Mouse (Mus musculus) erythroblast, embryonic 14.5 days (primary cell): ENCODE data around the gene Gpalpp1. TPM values are rescaled to one million over a fixed set of nuclear protein-coding genes. Genes with fewer than 3 reads are reported as not detected.

Experiments used
- H3K27me3 ChIP-seq: 2 replicates; pipeline ENCODE4 v1.6.1; 2012; ENCODE audit warnings: inconsistent platforms; ENCODE audit not compliant: control insufficient read depth
- H3K36me3 ChIP-seq: 2 replicates; pipeline ENCODE4 v1.6.1; 2012; ENCODE audit warnings: mild to moderate bottlenecking, inconsistent platforms; ENCODE audit not compliant: control insufficient read depth
- H3K4me1 ChIP-seq: 2 replicates; pipeline ENCODE4 v1.6.1; 2012; ENCODE audit warnings: inconsistent platforms; ENCODE audit not compliant: control insufficient read depth
- H3K4me3 ChIP-seq: replicated peaks from 2 replicates; pipeline ENCODE3; 2012; ENCODE audit warnings: moderate library complexity, mild to moderate bottlenecking, inconsistent platforms
- H3K9me3 ChIP-seq: 2 replicates; pipeline ENCODE4 v1.6.1; 2012; ENCODE audit warnings: low read length, inconsistent platforms, mixed read lengths; ENCODE audit not compliant: control insufficient read depth
- GATA1 ChIP-seq: IDR thresholded peaks from 2 replicates; pipeline ENCODE4 v1.6.1; 2012; ENCODE audit warnings: low read length, inconsistent platforms, mixed read lengths
- TAL1 ChIP-seq: IDR thresholded peaks from 3 replicates; pipeline ENCODE4 v1.6.1; 2012; ENCODE audit warnings: low read length, inconsistent platforms, mixed read lengths
- polyA plus RNA-seq: library from polyadenylated mRNA; stranded (reverse); fragments of >175 nt; gene quantifications from 2 replicates; pipeline ENCODE4 v1.2.3, GENCODE M21; 2012

Gpalpp1 gene
- polyA plus RNA-seq, 1 experiment = 0.14 TPM

DNA sequence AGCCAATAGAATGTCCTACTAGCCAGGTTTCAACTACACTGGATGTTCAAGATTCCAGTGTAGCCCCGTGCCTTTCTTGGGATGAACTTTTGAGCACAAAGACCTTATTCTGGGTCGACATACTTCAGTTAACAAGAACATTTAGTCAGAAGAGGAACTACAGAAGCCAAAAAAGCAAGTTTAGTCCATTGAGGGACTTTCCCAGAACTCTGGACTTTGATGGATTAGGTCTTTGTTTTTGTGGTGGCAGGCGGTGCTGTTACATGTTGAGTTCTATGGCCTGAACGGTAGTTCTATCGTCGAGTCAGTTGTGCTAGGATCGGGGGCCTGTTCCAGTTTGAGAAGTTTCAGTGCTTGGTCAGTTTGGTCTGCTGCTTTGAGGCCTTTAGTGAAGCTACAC, 58.6 kb downstream of the Gpalpp1 start:
- H3K27me3 ChIP-seq = no peaks in the 10 kb centered on the region
- no peaks in the 10 kb centered on the region for H3K4me1 ChIP-seq
- TF ChIP-seq GATA1 = no peak
- TF ChIP-seq TAL1 = no peak
- no peaks in the 10 kb centered on the region for H3K9me3 ChIP-seq
- no peak overlapping the region for H3K4me3 ChIP-seq
- H3K36me3 ChIP-seq = no peaks in the 10 kb centered on the region

DNA sequence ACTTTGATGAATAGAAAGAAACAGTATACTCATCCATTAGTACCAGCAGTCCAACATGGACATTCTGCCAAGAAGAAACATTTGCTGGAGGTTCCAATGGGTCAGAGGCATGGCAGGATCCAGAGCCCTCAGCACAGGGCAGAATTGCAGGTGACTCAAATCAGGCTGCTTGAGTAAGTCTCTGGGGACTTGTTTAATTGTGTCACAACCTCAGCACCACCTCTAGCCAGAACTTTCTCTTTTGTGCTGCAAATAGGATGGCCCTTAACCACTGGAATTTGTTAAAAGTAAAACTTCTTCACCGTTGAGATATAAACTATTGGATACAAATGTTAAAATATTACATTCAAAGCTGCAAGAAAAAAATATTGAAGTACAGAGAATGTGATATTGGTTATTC, 64.8 kb downstream of the Gpalpp1 start:
- H3K27me3 ChIP-seq = no peaks in the 10 kb centered on the region

DNA sequence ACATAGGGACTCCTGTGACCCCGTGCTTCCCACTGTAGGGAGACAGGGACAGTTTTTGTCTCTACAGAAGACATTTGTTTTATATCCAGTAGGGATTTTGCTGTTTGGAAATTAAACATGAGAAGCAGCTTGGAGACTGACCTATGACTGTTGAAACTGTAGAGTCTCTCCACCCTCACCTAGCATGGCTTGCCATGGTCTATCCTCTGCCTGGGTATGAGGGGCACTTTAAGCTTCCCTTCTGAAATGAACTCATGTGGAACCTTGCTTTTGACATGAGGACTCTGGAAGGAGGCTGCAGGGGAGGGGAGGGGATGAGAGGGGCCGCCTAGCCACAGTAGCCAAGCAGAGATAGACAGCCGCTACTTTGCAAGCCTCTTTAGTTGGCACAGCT, 66.4 kb downstream of the Gpalpp1 start:
- H3K36me3 ChIP-seq = no peaks in the 10 kb centered on the region

More for the DNA sequence above, 64.8 kb downstream of the Gpalpp1 start:
- TF ChIP-seq TAL1 (no peak), GATA1 (no peak)
- H3K9me3 ChIP-seq = no peaks in the 10 kb centered on the region
- H3K4me3 ChIP-seq = no peak overlapping the region
- no peaks in the 10 kb centered on the region for H3K36me3 ChIP-seq
- no peaks in the 10 kb centered on the region for H3K4me1 ChIP-seq

DNA sequence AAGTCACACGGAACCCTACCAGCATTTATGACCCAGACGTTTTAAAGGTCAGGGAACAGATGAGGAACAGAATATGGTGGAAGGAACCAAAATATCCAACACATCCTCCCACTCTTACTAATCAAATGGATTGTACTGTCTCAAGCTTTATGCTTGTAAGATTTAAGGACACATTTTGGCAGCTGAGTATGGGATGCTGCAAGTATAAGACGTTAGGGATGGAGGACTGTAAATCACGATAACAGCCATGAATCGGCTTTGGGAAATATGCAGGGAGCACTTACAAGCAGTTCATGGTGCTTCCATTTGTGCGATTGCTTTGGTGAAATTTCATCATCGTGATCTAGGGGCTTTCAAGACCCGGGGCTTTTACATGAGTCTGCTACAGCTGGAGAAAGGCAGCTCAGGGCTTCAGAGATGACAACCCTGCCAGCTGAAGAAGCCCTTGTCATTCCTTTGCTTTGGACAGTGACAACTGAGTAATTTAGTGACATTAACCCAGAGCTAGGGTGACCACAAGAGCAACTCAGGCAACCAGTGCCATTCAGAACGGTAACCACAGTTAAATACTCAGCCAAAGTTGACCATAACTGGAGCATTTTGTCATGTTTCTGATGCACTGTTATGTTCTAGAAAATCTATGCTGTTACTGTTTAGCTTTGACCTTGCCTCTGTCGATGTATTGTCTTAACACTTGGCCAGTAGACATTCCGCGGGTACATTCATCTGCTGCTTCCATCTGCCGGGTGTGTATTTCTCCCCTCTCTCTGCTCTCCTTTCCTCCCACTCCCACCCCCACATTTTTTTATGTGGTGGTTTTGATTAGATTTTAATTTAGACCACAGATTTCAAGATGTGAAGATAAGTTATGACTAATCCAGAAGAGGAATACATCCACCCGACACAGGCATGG, 67.1 kb downstream of the Gpalpp1 start:
- Histone ChIP-seq H3K4me3 (no peak overlapping the region), H3K9me3 (no peaks in the 10 kb centered on the region), H3K4me1 (no peaks in the 10 kb centered on the region), H3K36me3 (no peaks in the 10 kb centered on the region), H3K27me3 (no peaks in the 10 kb centered on the region)
- TF ChIP-seq GATA1 (no peak), TAL1 (no peak)

More for the DNA sequence above, 66.4 kb downstream of the Gpalpp1 start:
- TF ChIP-seq GATA1 (no peak), TAL1 (no peak)
- Histone ChIP-seq H3K27me3 (no peaks in the 10 kb centered on the region), H3K4me3 (no peak overlapping the region), H3K9me3 (no peaks in the 10 kb centered on the region), H3K4me1 (no peaks in the 10 kb centered on the region)

Other genes with a start within 250 kb of the Gpalpp1 start
- not detected in 2 replicates for gene Kctd4, start 155.8 kb downstream of the Gpalpp1 start, polyA plus RNA-seq
- 0.42 and 0.58 TPM in 2 replicates for gene Gtf2f2, start 99.9 kb downstream of the Gpalpp1 start, polyA plus RNA-seq
- gene Nufip1, start 131 bp upstream of the Gpalpp1 start, polyA plus RNA-seq = 0.20 and 0.28 TPM in 2 replicates